Mouse (Mus musculus) lung, postnatal 0 days (tissue): ENCODE measurements around the gene Pdlim5.

Source experiments
- CTCF ChIP-seq: IDR thresholded peaks from 2 replicates; pipeline ENCODE4 v1.5.1; 2016; ENCODE audit warnings: antibody characterized with exemption, mild to moderate bottlenecking
- EP300 ChIP-seq: IDR thresholded peaks from 2 replicates; pipeline ENCODE4 v1.6.1; 2016; ENCODE audit warnings: antibody characterized with exemption, mild to moderate bottlenecking, control low read depth

DNA sequence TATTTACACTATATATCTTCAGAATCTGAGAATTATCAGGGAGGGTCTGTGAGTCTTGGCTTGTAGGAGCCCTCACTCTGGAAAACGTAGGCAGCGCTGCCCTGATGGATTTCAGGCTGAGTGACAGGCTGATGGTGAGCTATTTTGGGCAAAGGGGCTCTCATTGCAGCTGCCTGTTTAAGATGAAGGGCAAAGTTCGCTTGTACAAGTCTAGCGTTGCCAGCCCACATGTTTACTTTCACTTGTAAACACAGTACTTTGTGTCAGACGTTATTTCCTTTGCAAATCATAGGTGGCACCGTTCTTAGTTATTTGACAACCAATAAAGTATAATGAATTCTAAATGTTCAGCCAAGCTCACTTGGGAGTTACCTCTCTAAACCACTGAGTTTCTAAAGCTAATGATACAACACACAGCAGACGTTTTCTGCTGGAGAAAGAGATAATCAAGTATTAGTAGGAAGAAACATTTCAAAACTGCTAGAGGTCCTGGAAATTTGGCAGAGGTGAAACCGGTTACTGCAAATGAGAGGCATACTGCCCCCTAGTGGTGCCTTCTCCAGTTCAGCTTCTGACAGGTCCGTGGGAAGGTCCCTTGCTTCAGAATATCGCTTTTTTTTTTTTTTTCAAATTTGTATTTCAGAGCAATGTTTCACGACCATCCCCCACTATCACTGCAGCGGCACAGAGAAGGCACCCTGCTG lies 47.7 kb upstream of the Pdlim5 start:
- TF ChIP-seq CTCF (peak; percentile 86), EP300 (0 out of 2 replicates have a peak, but pooled peaks have one; percentile 31)
